Mouse (Mus musculus) bone marrow, adult 2 months (tissue): Measurements from ENCODE around the gene Six3.

Experiments used
- CTCF ChIP-seq: fragments of 200-500 bp; IDR thresholded peaks from 2 replicates; pipeline ENCODE4 v1.5.1; 2011; ENCODE audit warnings: low read length, control low read depth; ENCODE audit not compliant: control insufficient read depth, insufficient read depth
- POLR2A ChIP-seq: fragments of 200-500 bp; IDR thresholded peaks from 2 replicates; pipeline ENCODE4 v1.6.1; 2011; ENCODE audit warnings: low read depth, mild to moderate bottlenecking, control low read depth, low read length, borderline replicate concordance; ENCODE audit not compliant: control insufficient read depth

DNA sequence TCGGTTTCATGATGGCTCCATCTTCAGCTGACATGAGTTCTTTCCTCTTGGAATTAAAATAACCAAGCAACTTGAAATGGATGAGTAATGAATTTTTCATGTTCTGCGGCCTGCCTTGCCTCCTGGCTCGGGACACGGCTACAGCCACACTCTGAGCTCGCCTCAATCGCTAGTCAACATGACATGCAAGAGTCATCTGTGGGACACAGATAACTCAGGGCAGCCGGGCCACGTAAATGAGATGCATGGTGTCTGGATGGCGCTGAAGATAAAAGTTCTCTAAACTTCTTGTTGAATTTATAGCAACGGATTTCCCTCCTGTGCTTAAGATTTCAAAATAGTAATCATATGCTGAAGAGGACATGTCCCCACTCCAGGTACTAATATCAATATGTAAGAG lies 34.1 kb upstream of the Six3 start:
- TF ChIP-seq POLR2A (no peak), CTCF (no peak)
